Mouse (Mus musculus): ENCODE measurements around the gene Trim56. TPM values are rescaled to one million over a fixed set of nuclear protein-coding genes. Genes with fewer than 3 reads are reported as not detected.

The Trim56 gene
- polyA plus RNA-seq, 1 experiment: 7.2 TPM

- DNase-seq (ENCODE audit: low read depth): no peak
These were observed 5.9 kb downstream of the Trim56 start for GRCm38 (mm10) chr5:137109941-137110593.

GRCm38 (mm10) chr5:137108111-137108510 lies 7.9 kb downstream of the Trim56 start:
- no peak for DNase-seq (ENCODE audit: low read depth)

- DNase-seq (ENCODE audit: low read depth): no peak
These were observed 8.3 kb downstream of the Trim56 start for GRCm38 (mm10) chr5:137107670-137108069.

GRCm38 (mm10) chr5:137107024-137107423 lies 9.0 kb downstream of the Trim56 start:
- DNase-seq (ENCODE audit: low read depth): no peak

DNA sequence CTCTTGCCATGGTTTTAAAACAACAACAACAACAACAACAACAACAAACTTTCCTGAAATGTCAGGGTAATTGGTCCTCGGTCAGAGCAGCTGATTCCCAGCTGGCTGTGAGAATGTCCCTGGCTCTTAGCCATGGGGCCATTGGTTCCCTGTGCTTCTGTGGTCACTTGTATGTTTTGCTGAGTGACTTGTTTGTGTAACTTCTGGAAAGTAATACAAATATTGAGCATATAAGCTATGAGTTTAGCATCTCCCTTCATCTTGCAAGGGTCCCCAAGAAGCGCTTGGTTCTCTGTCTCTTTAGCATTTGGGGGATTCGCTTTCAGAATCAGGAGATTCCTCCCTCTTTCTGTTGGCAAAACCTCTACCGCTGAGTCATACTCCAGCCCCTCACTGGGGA lies 9.6 kb downstream of the Trim56 start:
- no peak for DNase-seq (ENCODE audit: low read depth)

DNA sequence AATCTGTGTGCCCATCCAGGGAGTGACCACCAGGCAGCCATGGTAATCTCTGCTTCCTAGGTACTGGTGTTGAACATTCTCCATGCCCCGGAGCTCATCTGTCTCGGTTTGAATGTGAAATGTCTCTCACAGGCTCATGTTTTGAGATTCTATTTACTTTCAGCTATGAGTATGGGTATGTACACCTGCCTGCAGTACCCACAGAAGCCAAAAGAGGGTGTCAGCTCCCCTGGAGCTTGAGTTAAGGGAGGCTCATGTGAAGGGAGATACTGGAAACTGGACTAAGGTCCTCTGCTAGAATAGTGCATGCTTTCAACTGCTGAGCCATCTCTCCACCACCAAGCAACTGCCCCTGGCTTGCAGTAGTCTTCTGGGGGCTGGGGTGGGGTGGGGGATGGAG lies 12.0 kb downstream of the Trim56 start:
- no peak for DNase-seq (ENCODE audit: low read depth)

DNA sequence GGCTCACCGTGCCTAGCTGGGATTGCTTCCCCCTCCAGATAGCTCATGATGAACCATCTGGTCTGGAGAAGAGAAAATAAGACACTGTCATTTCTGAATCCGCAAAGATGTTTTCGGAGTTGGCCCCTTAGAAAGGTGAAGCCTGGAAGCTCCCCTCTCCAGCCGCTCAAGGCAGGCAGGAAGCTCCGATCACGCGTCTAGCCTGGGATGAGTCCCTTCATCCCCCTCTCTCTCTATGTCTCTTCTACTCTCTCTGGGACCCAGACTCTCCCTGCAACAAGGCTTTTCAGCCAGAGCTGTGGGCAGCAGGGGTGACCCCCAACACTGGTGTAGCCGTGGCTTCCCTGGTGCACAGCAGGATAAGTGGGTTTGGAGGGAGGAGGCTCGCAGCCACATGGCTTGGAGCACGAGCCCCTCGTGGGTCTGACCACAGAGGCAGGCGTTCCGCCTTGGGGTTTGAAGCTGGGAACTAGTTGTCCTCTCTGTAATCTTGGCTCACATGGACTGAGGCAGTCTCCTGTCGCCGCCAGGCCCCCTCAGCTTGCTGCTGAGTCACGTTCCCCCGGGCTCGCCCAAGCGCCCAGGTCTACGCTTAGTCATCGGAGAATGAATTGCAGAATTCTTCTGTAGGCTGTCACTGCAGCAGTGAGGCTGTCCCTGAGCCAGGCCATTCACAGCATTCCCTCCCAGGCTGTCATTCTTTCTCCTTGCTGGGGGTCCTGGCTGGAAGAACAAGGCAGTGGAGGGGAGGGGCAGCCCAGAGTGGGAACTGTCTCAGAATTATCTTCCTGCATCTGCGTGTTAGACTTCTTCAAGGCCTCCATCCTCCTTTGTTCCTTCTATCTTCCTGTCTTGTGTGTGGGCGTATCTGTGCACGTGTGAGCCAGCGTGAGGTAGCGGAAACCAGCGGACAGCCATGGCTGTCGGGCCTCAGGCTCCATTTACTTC lies 13.2 kb downstream of the Trim56 start:
- no peak for DNase-seq (ENCODE audit: low read depth)

GRCm38 (mm10) chr5:137102078-137102477 lies 13.9 kb downstream of the Trim56 start:
- no peak for DNase-seq (ENCODE audit: low read depth)

DNA sequence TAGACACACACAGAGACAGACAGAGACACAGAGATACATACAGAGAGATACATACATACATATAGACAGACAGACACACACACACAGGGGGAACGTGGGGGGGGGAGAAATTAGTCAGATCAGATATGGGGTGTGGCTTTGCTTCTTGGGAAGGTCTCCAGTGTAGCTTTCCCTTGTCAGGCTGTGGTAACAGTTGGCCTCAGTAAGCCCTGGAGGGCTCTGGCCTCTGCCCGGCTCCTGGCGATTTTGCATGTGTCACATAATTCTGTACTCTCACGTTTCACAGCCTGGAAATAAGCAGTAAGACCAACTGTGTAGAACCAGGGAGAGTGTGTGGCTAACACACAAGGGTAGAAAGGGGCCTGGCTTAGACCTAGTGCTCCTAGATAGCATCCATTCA lies 15.3 kb downstream of the Trim56 start:
- no peak for DNase-seq (ENCODE audit: low read depth)

GRCm38 (mm10) chr5:137098418-137098817 lies 17.6 kb downstream of the Trim56 start:
- DNase-seq (ENCODE audit: low read depth): no peak

DNA sequence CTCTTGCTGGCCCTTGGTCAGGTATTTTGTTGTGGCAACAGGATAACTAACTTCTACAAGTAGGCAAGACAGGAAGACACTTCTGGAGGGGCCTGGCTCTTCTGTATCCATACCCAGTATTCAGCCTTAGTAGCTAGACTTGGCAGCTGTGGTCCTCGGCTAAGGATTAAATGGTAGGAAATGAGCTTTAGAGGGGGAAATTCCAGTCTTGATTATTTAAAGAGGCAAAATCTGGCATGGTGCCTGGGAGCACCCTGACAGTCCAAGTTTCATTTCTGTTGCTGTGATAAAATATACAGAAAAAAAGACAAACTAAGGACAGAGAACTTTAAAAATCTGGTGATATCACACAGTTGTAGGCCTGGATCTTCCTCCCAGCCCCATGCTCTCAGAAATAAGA lies 20.0 kb downstream of the Trim56 start:
- no peak for DNase-seq (ENCODE audit: low read depth)

DNA sequence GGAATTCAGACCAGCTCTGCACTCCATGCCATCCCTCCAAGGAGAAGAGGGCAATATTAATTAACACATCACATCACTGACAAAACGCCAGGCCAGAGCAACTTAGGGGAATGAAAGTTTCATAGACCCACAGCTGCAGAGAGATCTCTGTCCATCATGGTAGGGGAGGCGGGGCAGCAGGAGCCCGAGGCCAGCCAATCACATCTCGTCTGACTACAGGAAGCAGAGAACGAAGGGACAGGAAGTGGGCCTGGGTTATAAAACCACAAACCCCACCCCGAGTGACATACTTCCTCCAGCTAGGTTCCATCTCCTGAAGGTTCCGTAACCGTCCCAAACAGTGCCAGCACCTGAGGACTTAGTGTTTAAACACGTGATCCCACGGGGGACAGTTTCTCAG lies 20.9 kb downstream of the Trim56 start:
- no peak for DNase-seq (ENCODE audit: low read depth)

GRCm38 (mm10) chr5:137093720-137094119 lies 22.3 kb downstream of the Trim56 start:
- DNase-seq (ENCODE audit: low read depth): no peak

DNA sequence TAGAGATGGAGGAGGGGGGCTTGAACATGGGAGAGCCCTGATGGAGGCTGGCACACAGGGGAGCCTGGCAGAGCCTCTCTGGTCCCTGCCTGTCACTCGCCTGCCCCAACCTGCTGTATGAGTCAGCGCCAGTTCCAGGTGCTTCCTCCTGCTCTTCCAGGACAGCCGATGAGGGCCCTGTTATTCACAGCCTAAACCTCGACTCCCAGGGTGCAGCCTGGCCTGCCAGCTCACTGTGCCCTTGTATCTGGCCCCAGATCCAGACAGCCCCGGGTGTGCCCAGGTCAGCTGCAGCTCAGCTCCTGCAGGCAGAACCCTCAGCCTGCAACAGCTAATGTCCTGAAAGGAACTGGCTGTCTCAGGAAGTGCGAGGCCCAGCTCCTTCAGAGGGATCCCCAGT lies 24.4 kb downstream of the Trim56 start:
- no peak for DNase-seq (ENCODE audit: low read depth)

GRCm38 (mm10) chr5:137090870-137091269 lies 25.1 kb downstream of the Trim56 start:
- DNase-seq (ENCODE audit: low read depth): no peak

GRCm38 (mm10) chr5:137087410-137087809 lies 28.6 kb downstream of the Trim56 start:
- DNase-seq (ENCODE audit: low read depth): no peak

- no peak for DNase-seq (ENCODE audit: low read depth)
These were observed 30.3 kb downstream of the Trim56 start for GRCm38 (mm10) chr5:137085731-137086130.

- DNase-seq (ENCODE audit: low read depth): no peak
These were observed 31.0 kb downstream of the Trim56 start for GRCm38 (mm10) chr5:137085021-137085420.

DNA sequence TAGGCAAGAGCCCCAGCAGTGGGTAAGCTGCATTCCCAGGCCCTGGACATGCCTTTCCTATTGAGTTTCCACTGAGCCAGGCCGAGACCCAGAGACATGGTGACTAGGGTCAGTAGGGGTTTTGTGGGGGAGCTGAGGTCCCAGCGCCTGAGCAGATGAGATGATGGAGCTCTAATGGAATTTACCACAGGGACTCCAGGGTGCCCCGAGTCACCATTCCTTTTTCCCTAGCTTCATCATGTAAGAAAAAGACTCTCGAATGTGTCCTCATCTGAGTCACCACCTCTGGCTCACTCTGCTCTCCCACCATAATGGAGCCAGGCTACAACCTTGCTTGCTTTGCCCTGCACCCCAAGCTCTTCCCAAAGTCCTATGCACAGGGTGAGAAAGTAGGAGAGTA lies 33.0 kb downstream of the Trim56 start:
- DNase-seq (ENCODE audit: low read depth): no peak

GRCm38 (mm10) chr5:137079849-137080248 lies 36.2 kb downstream of the Trim56 start:
- no peak for DNase-seq (ENCODE audit: low read depth)

DNA sequence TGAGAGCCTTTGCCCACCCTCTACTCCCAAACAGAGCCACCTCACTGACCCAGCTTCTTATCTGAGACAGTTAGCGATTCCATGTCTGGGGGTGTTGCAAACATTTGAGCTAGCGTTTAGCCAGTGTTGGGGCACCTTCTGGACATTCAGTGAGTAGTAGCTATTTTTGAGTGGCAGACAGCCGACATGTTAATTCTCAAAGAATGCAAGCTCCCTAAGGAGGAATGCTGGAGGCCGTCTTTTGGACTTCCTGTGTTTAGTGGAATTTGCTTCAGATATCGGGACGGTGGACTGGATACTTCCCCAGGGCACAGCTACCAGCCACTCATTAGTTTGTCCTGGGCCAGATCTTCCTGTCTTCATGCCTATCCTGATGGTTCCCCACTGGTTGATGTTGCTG lies 37.4 kb downstream of the Trim56 start:
- DNase-seq (ENCODE audit: low read depth): no peak

GRCm38 (mm10) chr5:137078041-137078440 lies 38.0 kb downstream of the Trim56 start:
- no peak for DNase-seq (ENCODE audit: low read depth)

- no peak for DNase-seq (ENCODE audit: low read depth)
These were observed 38.8 kb downstream of the Trim56 start for GRCm38 (mm10) chr5:137077187-137077586.

All from gonadal fat pad, adult 2 months (tissue).